Mouse (Mus musculus) CD4-positive, CD25-positive, alpha-beta regulatory T cell, adult 2 months (primary cell): Measurements from ENCODE around the gene Gtf2f2.

Source experiments
- DNase-seq: peaks from one replicate; pipeline ENCODE4 v3.0.0-alpha.2; 2012; ENCODE audit warnings: low read depth, low spot score

Gtf2f2 gene

DNA sequence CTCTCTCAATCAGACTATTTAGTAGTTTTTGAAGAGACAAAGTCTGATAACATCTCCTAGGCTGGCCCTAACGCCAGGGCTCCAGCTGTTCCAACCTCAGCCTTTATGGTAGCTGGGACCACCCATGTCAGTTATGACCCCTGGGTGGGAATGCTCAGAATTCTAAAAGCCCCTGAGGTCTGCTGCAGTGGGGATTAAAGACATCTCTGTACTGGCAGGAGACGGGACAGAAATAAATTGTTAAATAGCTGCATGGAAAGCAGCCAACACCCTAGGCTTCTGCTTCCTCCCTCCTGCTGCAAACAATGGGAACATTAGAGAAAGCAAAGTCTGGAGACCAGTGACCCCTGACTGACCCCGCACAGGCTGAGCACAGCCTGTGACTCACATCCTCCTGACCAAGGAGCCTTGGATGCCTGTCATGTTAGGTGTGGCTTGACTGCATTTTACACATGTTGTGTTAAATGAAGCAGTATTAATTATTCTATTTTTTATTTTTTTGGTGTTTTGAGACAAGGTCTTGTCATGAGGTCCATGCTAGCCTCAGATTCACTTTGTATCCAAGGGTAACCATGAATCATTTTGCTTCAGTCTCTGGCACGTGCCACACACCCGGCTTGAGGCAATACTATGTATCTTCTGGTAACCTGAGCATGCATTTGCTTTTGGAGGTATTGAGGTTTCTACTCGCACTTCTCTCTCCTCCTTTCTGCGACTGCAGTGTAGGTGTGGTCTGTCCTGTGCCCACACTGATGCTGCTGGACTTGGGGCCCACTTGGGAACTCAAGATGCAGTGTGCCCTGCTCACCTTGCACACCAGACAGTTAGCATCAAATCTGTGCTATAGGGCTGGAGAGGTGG, 146.9 kb downstream of the Gtf2f2 start:
- DNase-seq = no peak

DNA sequence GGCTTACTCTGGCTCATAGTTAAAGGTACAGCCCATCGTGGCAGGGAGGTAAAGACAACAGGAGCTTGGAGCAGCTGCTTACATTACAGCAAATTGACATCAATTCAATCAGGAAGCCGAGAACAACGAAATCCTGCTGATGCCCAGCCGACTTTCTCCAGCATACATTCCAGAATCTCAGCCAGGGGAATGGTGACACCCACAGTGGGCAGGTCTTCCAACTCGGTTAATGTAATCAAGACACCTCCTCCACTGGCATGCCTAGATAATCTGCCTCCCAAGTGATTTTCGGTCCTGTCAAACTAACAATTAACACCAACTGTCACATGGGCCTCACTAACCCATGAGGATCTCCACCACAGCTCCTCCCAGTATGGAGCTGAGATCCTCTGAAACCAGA, 148.0 kb downstream of the Gtf2f2 start:
- DNase-seq = no peak

DNA sequence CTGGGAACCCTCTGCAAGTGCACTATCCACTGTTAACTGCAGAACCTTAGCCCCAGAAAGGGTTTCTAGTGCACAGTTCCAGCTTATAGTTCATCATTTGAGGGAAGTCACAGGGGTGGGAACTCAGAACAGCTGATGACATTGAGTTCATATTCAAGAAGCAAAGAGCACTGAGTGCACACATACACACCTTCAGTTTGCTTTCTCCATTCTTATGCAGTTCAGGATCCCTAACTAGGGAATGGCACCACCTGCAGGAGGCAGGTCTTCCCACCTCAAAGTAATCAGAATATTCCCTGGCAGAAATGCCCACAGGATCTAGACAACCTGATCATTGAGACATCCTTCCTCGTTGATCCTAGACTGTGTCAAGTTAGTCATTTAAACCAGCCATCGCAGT, 151.0 kb downstream of the Gtf2f2 start:
- no peak for DNase-seq

- DNase-seq = no peak
Measured at GRCm38 (mm10) chr14:75858181-75858580, 152.5 kb downstream of the Gtf2f2 start.

DNA sequence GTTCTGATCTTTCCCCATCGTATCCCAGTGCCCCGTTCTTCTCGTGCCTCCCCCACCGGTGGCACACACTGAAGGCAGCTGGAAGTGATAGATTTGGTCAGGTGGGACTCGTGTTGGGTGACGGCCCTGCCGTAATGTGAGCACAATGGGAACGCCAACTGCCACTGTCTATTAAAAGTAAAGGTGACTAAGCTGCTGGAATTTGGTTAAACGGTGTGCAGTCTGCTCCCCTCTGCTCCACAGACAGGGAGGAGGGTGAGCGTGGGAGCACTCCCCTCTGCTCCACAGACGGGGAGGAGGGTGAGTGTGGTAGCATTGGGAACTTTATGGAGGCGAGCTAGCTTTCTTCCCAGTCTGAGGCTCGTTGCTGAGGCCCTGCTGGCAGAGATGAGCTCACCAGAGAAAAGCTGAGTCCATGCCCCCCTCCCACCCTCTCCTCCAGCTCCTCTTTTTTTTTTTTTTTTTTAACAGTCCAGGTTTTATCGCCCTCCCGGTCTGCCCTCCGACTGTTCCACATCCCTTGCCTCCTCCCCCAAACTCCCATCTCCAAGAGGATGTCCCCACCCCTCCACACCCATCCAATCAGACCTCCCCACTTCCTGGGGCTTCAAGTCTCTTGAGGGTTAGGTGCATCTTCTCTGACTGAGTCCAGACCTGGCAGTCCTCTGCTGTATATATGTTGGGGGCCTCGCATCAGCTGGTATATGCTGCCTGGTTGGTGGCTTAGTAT, 155.2 kb downstream of the Gtf2f2 start:
- no peak for DNase-seq

DNA sequence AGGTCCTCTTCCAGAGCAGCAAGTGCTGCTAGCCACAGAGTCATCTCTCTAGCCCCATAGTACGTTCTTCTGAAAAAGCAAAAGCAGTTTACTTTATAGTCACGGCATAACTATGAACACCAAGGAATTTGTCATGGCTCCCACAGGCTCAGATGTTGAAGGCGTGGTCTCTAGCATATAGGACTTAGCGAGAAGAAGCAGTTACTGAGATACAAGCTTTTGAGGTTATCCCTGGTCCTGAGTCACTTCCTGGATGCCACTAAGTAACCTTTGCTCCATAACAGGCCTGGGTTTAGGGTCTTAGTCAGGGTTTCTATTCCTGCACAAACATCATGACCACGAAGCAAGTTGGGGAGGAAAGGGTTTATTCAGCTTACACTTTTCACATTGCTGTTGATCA, 158.6 kb downstream of the Gtf2f2 start:
- no peak for DNase-seq

GRCm38 (mm10) chr14:75850819-75851218, 159.8 kb downstream of the Gtf2f2 start:
- no peak for DNase-seq

GRCm38 (mm10) chr14:75849842-75850568, 160.7 kb downstream of the Gtf2f2 start:
- DNase-seq = no peak

DNA sequence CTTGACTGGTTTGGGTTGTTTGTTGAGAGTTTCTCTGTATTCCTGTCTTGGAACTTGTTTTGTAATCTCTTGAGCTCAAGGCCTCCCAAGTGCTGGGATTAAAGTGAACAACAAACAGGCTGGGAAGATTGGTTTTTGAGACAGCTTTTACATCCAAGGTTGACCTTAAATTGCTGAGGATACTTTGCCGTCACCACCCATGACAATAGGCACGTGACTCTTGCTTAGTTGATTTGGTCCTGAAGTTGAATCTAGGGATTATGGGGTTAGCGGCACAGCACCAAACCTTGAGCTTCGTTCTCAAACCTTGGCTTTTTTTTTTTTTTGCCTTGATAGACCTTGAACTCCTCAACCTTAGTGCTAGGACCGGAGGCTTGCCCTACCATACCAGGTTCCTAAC, 161.4 kb downstream of the Gtf2f2 start:
- DNase-seq = no peak

DNA sequence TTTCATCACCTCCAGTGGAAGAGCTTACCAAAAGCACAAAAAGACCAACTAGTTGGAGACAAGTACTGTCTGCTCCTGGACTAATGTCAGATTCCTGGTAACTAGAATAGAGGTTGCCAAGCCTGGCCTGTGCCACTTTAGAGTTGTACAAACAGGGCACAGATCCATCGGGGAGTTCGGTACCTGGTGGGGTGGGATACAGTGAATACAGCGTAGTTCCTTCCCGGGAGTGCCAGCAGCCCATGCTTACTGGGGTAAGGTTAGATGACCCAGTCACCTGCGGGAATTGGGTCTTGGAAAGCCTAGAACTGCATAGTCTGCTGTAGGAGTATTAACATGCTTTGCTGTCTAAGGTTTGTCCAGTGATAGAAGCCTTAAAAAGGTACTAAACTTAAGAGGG, 162.2 kb downstream of the Gtf2f2 start:
- DNase-seq = no peak

DNA sequence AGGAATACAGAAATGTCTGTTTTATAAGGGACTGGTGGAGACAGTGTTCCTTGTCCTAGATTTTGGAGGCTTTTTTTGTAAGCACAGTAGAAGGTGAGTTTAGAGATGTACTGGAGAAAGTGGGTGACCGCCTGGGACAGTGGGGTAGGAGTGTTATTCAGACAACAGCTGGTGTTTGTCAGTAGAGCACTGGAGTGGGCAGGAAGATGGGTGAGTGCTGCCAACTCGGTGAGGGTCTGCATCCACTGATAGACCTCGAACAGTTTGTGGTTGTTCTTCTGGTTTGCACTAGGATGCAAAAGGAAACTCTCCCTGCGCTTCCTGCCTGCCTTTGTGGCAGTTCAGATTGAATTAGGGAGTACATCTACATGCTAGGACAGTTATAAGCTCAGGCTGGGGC, 163.0 kb downstream of the Gtf2f2 start:
- DNase-seq = no peak
